11 mouse cellular contexts compared by ENCODE assay signal in the genomic region with DNA sequence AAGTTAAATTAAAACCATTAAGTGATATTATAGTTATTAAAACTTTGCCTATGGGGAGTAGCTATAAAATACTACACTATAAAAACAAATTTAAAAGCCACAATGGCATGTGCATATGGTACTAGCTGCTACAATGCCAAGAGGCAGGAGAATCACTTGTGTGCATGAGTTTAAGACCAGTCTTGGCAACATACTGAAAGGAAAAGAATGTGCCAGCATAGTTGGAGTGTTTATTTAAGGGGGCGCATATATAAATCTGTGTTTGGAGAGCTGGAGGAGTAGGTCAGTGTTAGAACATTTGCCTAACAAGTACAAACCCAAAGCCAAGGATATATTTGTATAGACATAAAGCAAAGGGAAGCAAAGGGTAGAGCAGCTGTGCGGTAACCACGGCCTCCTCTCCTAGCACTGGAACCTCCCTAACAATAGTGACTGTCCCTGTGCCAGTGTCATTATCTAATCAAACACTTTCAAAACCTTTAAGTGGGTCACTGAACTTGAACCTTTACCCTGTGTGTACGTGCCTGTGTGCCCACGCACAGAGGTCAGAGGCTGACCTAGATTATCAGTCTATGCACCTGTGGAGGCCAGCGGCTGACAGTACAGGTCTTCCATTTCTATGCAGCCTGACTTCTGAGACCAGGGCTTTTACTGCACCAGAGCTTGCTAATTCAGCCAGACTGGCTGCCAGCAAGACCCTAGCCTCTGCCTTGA. TPM values are rescaled to one million over a fixed set of nuclear protein-coding genes. Genes with fewer than 3 reads are reported as not detected.
DNase-seq lines count a peak whose midpoint lies in the region; ATAC-seq and TF ChIP-seq lines count a peak whose summit lies in the region.
"Had no signal": no experiment of that assay in that cellular context is flagged by ENCODE, and none has a peak within 500 bp of the region (broad histone marks: within the 10 kb centered on the region; RNA-seq: fewer than 3 reads in every experiment).

No protein-coding gene starts in this region.

- intact Hi-C loops in gastrocnemius, postnatal 14 days (cut with DNase I; ENCODE audit: low total_unique reads) = no loop called here

- 91% methylated on average over 6 of the region's 6 CpGs for WGBS in hindbrain, embryonic 14.5 days
- 86% methylated on average over 6 of the region's 6 CpGs for WGBS in hindbrain, embryonic 16.5 days
- WGBS in intestine, embryonic 16.5 days = 51% methylated on average over 6 of the region's 6 CpGs
- 78% methylated on average over 6 of the region's 6 CpGs for WGBS in limb, embryonic 14.5 days

- no peak for TF ChIP-seq POLR2A in limb, embryonic 14.5 days (IDR thresholded peaks at IDR 0.05; ENCODE audit: borderline replicate concordance, extremely low read depth, insufficient read depth, insufficient read length)

- no peak for ATAC-seq in hindbrain, embryonic 14.5 days (ENCODE audit: low FRiP score)
- no peak for ATAC-seq in hindbrain, embryonic 16.5 days
- peak; percentile 94 for ATAC-seq in intestine, embryonic 16.5 days
- peak; percentile 75 for ATAC-seq in limb, embryonic 14.5 days (ENCODE audit: low FRiP score, low read depth)
- ATAC-seq in megakaryocyte-erythroid progenitor cell, adult 5-6 weeks (replicated peaks; ENCODE audit: low FRiP score, low TSS enrichment, poor library complexity, severe bottlenecking) = 0 out of 2 replicates have a peak, but pooled peaks have one; percentile 16
- ATAC-seq: Patski had no signal

- peaks cover 60% of the 10 kb centered on the region for H3K36me3 ChIP-seq in hindbrain, embryonic 14.5 days (replicated peaks; ENCODE audit: control insufficient read depth, insufficient read depth)
- peaks cover 22% of the 10 kb centered on the region for H3K36me3 ChIP-seq in hindbrain, embryonic 16.5 days (ENCODE audit: control insufficient read depth, insufficient read depth, low read length)
- peaks cover 3% of the 10 kb centered on the region; the same call in 1 of the 2 replicates for H3K36me3 ChIP-seq in intestine, embryonic 16.5 days (ENCODE audit: control insufficient read depth, insufficient read depth, low read length)
- H3K36me3 ChIP-seq in limb, embryonic 14.5 days (ENCODE audit: control insufficient read depth, insufficient read depth, low read length) = peaks cover 55% of the 10 kb centered on the region

- H3K9me3 ChIP-seq in hindbrain, embryonic 14.5 days (ENCODE audit: control insufficient read depth, low read length) = no peaks in the 10 kb centered on the region
- H3K9me3 ChIP-seq in hindbrain, embryonic 16.5 days (ENCODE audit: control insufficient read depth, low read length) = no peaks in the 10 kb centered on the region
- no peaks in the 10 kb centered on the region for H3K9me3 ChIP-seq in intestine, embryonic 16.5 days (ENCODE audit: control insufficient read depth, low read length)
- no peaks in the 10 kb centered on the region for H3K9me3 ChIP-seq in limb, embryonic 14.5 days (ENCODE audit: control insufficient read depth, low read length)
- H3K9me3 ChIP-seq: hindbrain, embryonic 10.5 days had no signal

- H3K4me2 ChIP-seq in hindbrain, embryonic 14.5 days (replicated peaks) = no peak overlapping the region
- H3K4me2 ChIP-seq in hindbrain, embryonic 16.5 days (ENCODE audit: low read length) = no peak overlapping the region
- no peak overlapping the region for H3K4me2 ChIP-seq in intestine, embryonic 16.5 days (ENCODE audit: low read depth, low read length)
- H3K4me2 ChIP-seq in limb, embryonic 14.5 days (replicated peaks; ENCODE audit: low read depth, low read length, severe bottlenecking) = no peak overlapping the region

- no peaks in the 10 kb centered on the region for H3K4me1 ChIP-seq in hindbrain, embryonic 14.5 days (replicated peaks; ENCODE audit: control insufficient read depth, insufficient read depth, low read length)
- no peaks in the 10 kb centered on the region for H3K4me1 ChIP-seq in hindbrain, embryonic 16.5 days (ENCODE audit: control insufficient read depth, insufficient read depth, low read depth, low read length)
- peaks cover 10% of the 10 kb centered on the region for H3K4me1 ChIP-seq in intestine, embryonic 16.5 days (ENCODE audit: control insufficient read depth, insufficient read depth, low read length)
- peaks cover 19% of the 10 kb centered on the region for H3K4me1 ChIP-seq in limb, embryonic 14.5 days (ENCODE audit: control insufficient read depth, insufficient read depth, low read length)
- H3K4me1 ChIP-seq: hindbrain, embryonic 10.5 days had no signal

- H3K4me3 ChIP-seq in hindbrain, embryonic 14.5 days (replicated peaks; ENCODE audit: low read length) = no peak overlapping the region
- no peak overlapping the region for H3K4me3 ChIP-seq in hindbrain, embryonic 16.5 days (ENCODE audit: low read length)
- H3K4me3 ChIP-seq in intestine, embryonic 16.5 days (ENCODE audit: low read length) = no peak overlapping the region
- no peak overlapping the region for H3K4me3 ChIP-seq in limb, embryonic 14.5 days (replicated peaks; ENCODE audit: low read length)
- H3K4me3 ChIP-seq: hindbrain, embryonic 10.5 days had no signal

- no peaks in the 10 kb centered on the region for H3K27me3 ChIP-seq in hindbrain, embryonic 14.5 days (ENCODE audit: control insufficient read depth, insufficient read depth, low read length)
- no peaks in the 10 kb centered on the region for H3K27me3 ChIP-seq in hindbrain, embryonic 16.5 days (replicated peaks; ENCODE audit: control insufficient read depth, insufficient read depth, low read length)
- H3K27me3 ChIP-seq in intestine, embryonic 16.5 days (replicated peaks; ENCODE audit: control insufficient read depth, insufficient read depth, low read length) = no peaks in the 10 kb centered on the region
- H3K27me3 ChIP-seq in limb, embryonic 14.5 days (ENCODE audit: control insufficient read depth, insufficient read depth, low read length) = no peaks in the 10 kb centered on the region
- H3K27me3 ChIP-seq: Patski had no signal

- no peak for DNase-seq in hindbrain, embryonic 14.5 days (ENCODE audit: low spot score)
- DNase-seq in limb, embryonic 14.5 days (ENCODE audit: low spot score) = peak; percentile 54
- DNase-seq in gastrocnemius, postnatal 14 days = no peak
- DNase-seq in embryo, embryonic 9.5 days (ENCODE audit: extremely low spot score) = no peak
- DNase-seq: cerebellum, adult 9-10 months; kidney, adult 9 months had no signal

- no peak overlapping the region for H3K9ac ChIP-seq in hindbrain, embryonic 14.5 days
- no peak overlapping the region for H3K9ac ChIP-seq in hindbrain, embryonic 16.5 days (ENCODE audit: low read depth, low read length)
- 0 out of 2 replicates have a peak overlapping the region, but pooled peaks have one; percentile 31 for H3K9ac ChIP-seq in intestine, embryonic 16.5 days (ENCODE audit: low read depth, low read length)
- 0 out of 2 replicates have a peak overlapping the region, but pooled peaks have one; percentile 16 for H3K9ac ChIP-seq in limb, embryonic 14.5 days (ENCODE audit: low read depth, low read length, severe bottlenecking)

- H3K27ac ChIP-seq in hindbrain, embryonic 14.5 days = peak overlapping the region; percentile 3; the same call in 1 of the 2 replicates
- H3K27ac ChIP-seq in hindbrain, embryonic 16.5 days (ENCODE audit: low read depth, low read length) = no peak overlapping the region
- peak overlapping the region; percentile 85 for H3K27ac ChIP-seq in intestine, embryonic 16.5 days (ENCODE audit: low read length)
- H3K27ac ChIP-seq in limb, embryonic 14.5 days (replicated peaks; ENCODE audit: low read depth, low read length) = peak overlapping the region; percentile 52
- H3K27ac ChIP-seq: hindbrain, embryonic 10.5 days had no signal

RNA-seq across cellular contexts. Expression of gene Neu3, which starts 9.3 kb away (rescaled TPM):
- 1.3 and 2.2 TPM in 2 replicates for polyA plus RNA-seq in hindbrain, embryonic 14.5 days (2014; fragmentation: Nextera tagmentation; extraction: Ambion mirVana)
- 2.3 and 2.8 TPM in 2 replicates for polyA plus RNA-seq in hindbrain, embryonic 16.5 days (2015; fragmentation: Nextera tagmentation; extraction: Ambion mirVana)
- polyA plus RNA-seq in intestine, embryonic 16.5 days (2015; fragmentation: Nextera tagmentation; extraction: Ambion mirVana) = 6.0 and 7.2 TPM in 2 replicates
- 3.2 TPM in 2 replicates for polyA plus RNA-seq in limb, embryonic 14.5 days (2012; rRNA removed)
- 3.0 TPM in 2 replicates for polyA plus RNA-seq in limb, embryonic 14.5 days (2014; fragmentation: Nextera tagmentation; extraction: Ambion mirVana)
- total RNA-seq in megakaryocyte-erythroid progenitor cell, adult 5-6 weeks (2014; fragmentation: Nextera tagmentation) = 3.9 and 8.1 TPM in 2 replicates
- 3.9 and 5.8 TPM in 2 replicates for total RNA-seq in megakaryocyte-erythroid progenitor cell, adult 5-6 weeks (2017)
- total RNA-seq in gastrocnemius, postnatal 14 days (2021) = 1 to 10 TPM; 2.9 to 3.3 TPM

RNA-seq across cellular contexts. Expression of gene Xrra1, which starts 21.4 kb away (rescaled TPM):
- 1.1 and 1.3 TPM in 2 replicates for polyA plus RNA-seq in hindbrain, embryonic 14.5 days (2014; fragmentation: Nextera tagmentation; extraction: Ambion mirVana)
- 0.81 and 1.2 TPM in 2 replicates for polyA plus RNA-seq in hindbrain, embryonic 16.5 days (2015; fragmentation: Nextera tagmentation; extraction: Ambion mirVana)
- 0.11 and 0.12 TPM in 2 replicates for polyA plus RNA-seq in intestine, embryonic 16.5 days (2015; fragmentation: Nextera tagmentation; extraction: Ambion mirVana)
- polyA plus RNA-seq in limb, embryonic 14.5 days (2012; rRNA removed) = 0.20 and 0.28 TPM in 2 replicates
- polyA plus RNA-seq in limb, embryonic 14.5 days (2014; fragmentation: Nextera tagmentation; extraction: Ambion mirVana) = 0.23 and 0.25 TPM in 2 replicates
- total RNA-seq in megakaryocyte-erythroid progenitor cell, adult 5-6 weeks (2014; fragmentation: Nextera tagmentation) = 0.07 TPM in 1 of 2 replicates, not detected in the other
- total RNA-seq in megakaryocyte-erythroid progenitor cell, adult 5-6 weeks (2017) = not detected in 2 replicates
- total RNA-seq in gastrocnemius, postnatal 14 days (2021) = 1 to 10 TPM in 1 of 2 experiments, under 1 TPM in 1; 0.47 to 1.4 TPM

RNA-seq across cellular contexts. Expression of gene Spcs2, which starts 25.7 kb away (rescaled TPM):
- polyA plus RNA-seq in hindbrain, embryonic 14.5 days (2014; fragmentation: Nextera tagmentation; extraction: Ambion mirVana) = 268 and 276 TPM in 2 replicates
- 286 and 290 TPM in 2 replicates for polyA plus RNA-seq in hindbrain, embryonic 16.5 days (2015; fragmentation: Nextera tagmentation; extraction: Ambion mirVana)
- 393 and 423 TPM in 2 replicates for polyA plus RNA-seq in intestine, embryonic 16.5 days (2015; fragmentation: Nextera tagmentation; extraction: Ambion mirVana)
- polyA plus RNA-seq in limb, embryonic 14.5 days (2012; rRNA removed) = 95.1 and 115 TPM in 2 replicates
- polyA plus RNA-seq in limb, embryonic 14.5 days (2014; fragmentation: Nextera tagmentation; extraction: Ambion mirVana) = 293 and 301 TPM in 2 replicates
- 93.4 and 132 TPM in 2 replicates for total RNA-seq in megakaryocyte-erythroid progenitor cell, adult 5-6 weeks (2014; fragmentation: Nextera tagmentation)
- 136 and 153 TPM in 2 replicates for total RNA-seq in megakaryocyte-erythroid progenitor cell, adult 5-6 weeks (2017)
- 10 to 100 TPM; 45.4 to 58.1 TPM for total RNA-seq in gastrocnemius, postnatal 14 days (2021)

Comparison
In these comparisons a context has a peak if more than half of its experiments do, and no peak if none do; other contexts are left out.
1. ATAC-seq: peak in intestine, embryonic 16.5 days (single experiment), limb, embryonic 14.5 days (single experiment) and megakaryocyte-erythroid progenitor cell, adult 5-6 weeks (single experiment); none in hindbrain, embryonic 14.5 days (single experiment) and hindbrain, embryonic 16.5 days (single experiment).
2. H3K9ac ChIP-seq: peak in intestine, embryonic 16.5 days (single experiment) and limb, embryonic 14.5 days (single experiment); none in hindbrain, embryonic 14.5 days (single experiment) and hindbrain, embryonic 16.5 days (single experiment).